ENCODE assay signal across 15 mouse cellular contexts in genomic region chr2:150673929-150674328, GRCm38 (mm10). TPM values are rescaled to one million over a fixed set of nuclear protein-coding genes. Genes with fewer than 3 reads are reported as not detected.
DNase-seq lines count a peak whose midpoint lies in the region; ATAC-seq lines count a peak whose summit lies in the region.
"Had no signal": no experiment of that assay in that cellular context is flagged by ENCODE, and none has a peak within 500 bp of the region (broad histone marks: within the 10 kb centered on the region; RNA-seq: fewer than 3 reads in every experiment).

No protein-coding gene starts in this region.

- no peak overlapping the region for H3K9ac ChIP-seq in midbrain, embryonic 12.5 days (replicated peaks)
- H3K9ac ChIP-seq in midbrain, embryonic 16.5 days (ENCODE audit: low read depth, low read length) = no peak overlapping the region
- H3K9ac ChIP-seq: limb, embryonic 15.5 days; neural tube, embryonic 12.5 days had no signal

- WGBS in midbrain, embryonic 12.5 days = 89% methylated on average over 11 of the region's 11 CpGs
- WGBS in midbrain, embryonic 16.5 days = 85% methylated on average over 11 of the region's 11 CpGs
- WGBS in macrophage (ENCODE audit: missing documents) = 2% methylated on average over 11 of the region's 11 CpGs

- H3K4me1 ChIP-seq in midbrain, embryonic 12.5 days = peaks cover 7% of the 10 kb centered on the region; the same call in 1 of the 2 replicates
- no peaks in the 10 kb centered on the region for H3K4me1 ChIP-seq in midbrain, embryonic 16.5 days (ENCODE audit: control insufficient read depth, insufficient read depth, low read length)
- H3K4me1 ChIP-seq: neural tube, embryonic 12.5 days had no signal

- H3K9me3 ChIP-seq in midbrain, embryonic 12.5 days = no peaks in the 10 kb centered on the region
- no peaks in the 10 kb centered on the region for H3K9me3 ChIP-seq in midbrain, embryonic 16.5 days (replicated peaks; ENCODE audit: control insufficient read depth, low read length, poor library complexity, severe bottlenecking)
- H3K9me3 ChIP-seq: limb, embryonic 15.5 days; neural tube, embryonic 12.5 days had no signal

- ATAC-seq in midbrain, embryonic 12.5 days (ENCODE audit: low FRiP score, low read depth) = peak; percentile 7; the same call in 1 of the 2 replicates
- ATAC-seq in midbrain, embryonic 16.5 days = no peak

- no peak overlapping the region for H3K4me3 ChIP-seq in midbrain, embryonic 12.5 days
- H3K4me3 ChIP-seq in midbrain, embryonic 16.5 days (ENCODE audit: low read depth, low read length) = no peak overlapping the region
- H3K4me3 ChIP-seq in macrophage (ENCODE audit: inconsistent target) = no peak overlapping the region
- H3K4me3 ChIP-seq: limb, embryonic 15.5 days; neural tube, embryonic 12.5 days had no signal

- no peak overlapping the region for H3K4me2 ChIP-seq in midbrain, embryonic 12.5 days (replicated peaks)
- no peak overlapping the region for H3K4me2 ChIP-seq in midbrain, embryonic 16.5 days (ENCODE audit: low read length)
- H3K4me2 ChIP-seq: limb, embryonic 15.5 days; neural tube, embryonic 12.5 days had no signal

- H3K79me2 ChIP-seq in macrophage (ENCODE audit: inconsistent target) = no peaks in the 10 kb centered on the region

- H3K27ac ChIP-seq in midbrain, embryonic 12.5 days (replicated peaks) = no peak overlapping the region
- no peak overlapping the region for H3K27ac ChIP-seq in midbrain, embryonic 16.5 days (ENCODE audit: low read length)
- peak overlapping the region; percentile 88 for H3K27ac ChIP-seq in macrophage
- H3K27ac ChIP-seq: limb, embryonic 15.5 days; neural tube, embryonic 12.5 days had no signal

- DNase-seq in adrenal gland, adult (ENCODE audit: inconsistent age in 2 of 2, low spot score in 1 of 2) = peak; percentile 25 to 38
- no peak for DNase-seq in adrenal gland, postnatal 10 days
- peak; percentile 92 for DNase-seq in splenic B cell, adult 2 months (ENCODE audit: low read depth, low spot score)
- no peak for DNase-seq in right cerebral cortex, adult 18-20 months
- no peak for DNase-seq in left cerebral cortex, postnatal 36 days (ENCODE audit: low spot score in 2 of 2)
- DNase-seq: adrenal gland, postnatal 36 days; cerebellum, postnatal 25 days; gastrocnemius, postnatal 25 days had no signal

- no peaks in the 10 kb centered on the region for H3K36me3 ChIP-seq in midbrain, embryonic 12.5 days
- no peaks in the 10 kb centered on the region for H3K36me3 ChIP-seq in midbrain, embryonic 16.5 days (ENCODE audit: control insufficient read depth, insufficient read depth, low read length)
- H3K36me3 ChIP-seq in macrophage (ENCODE audit: inconsistent target) = no peaks in the 10 kb centered on the region
- no peaks in the 10 kb centered on the region for H3K36me3 ChIP-seq in splenic B cell, adult 2 months (ENCODE audit: control insufficient read depth, insufficient read depth, low read length, poor library complexity, severe bottlenecking)
- H3K36me3 ChIP-seq: limb, embryonic 15.5 days; neural tube, embryonic 12.5 days had no signal

- H3K27me3 ChIP-seq in midbrain, embryonic 12.5 days = peaks cover 24% of the 10 kb centered on the region
- H3K27me3 ChIP-seq in midbrain, embryonic 16.5 days (ENCODE audit: control insufficient read depth, insufficient read depth, low read depth, low read length) = peaks cover 4% of the 10 kb centered on the region; the same call in 1 of the 2 replicates
- no peaks in the 10 kb centered on the region for H3K27me3 ChIP-seq in splenic B cell, adult 2 months (ENCODE audit: control insufficient read depth, insufficient read depth, low read length, poor library complexity, severe bottlenecking)
- H3K27me3 ChIP-seq: neural tube, embryonic 12.5 days had no signal

- intact Hi-C loops in left cerebral cortex, postnatal 36 days (cut with DNase I) = loop anchor here (2.0 kb wide), 1 partner anchor 115 kb away; no protein-coding TSS in a partner anchor

RNA-seq across cellular contexts. Expression of gene Acss1, which starts 5.6 kb away (rescaled TPM):
- total RNA-seq in adrenal gland, postnatal 10 days (2021) = 10 to 100 TPM; 64.7 to 68.9 TPM
- polyA plus RNA-seq in midbrain, embryonic 12.5 days (2016; fragmentation: Nextera tagmentation; extraction: Ambion mirVana) = 25.1 and 26.8 TPM in 2 replicates
- 15.6 and 20.5 TPM in 2 replicates for polyA plus RNA-seq in midbrain, embryonic 16.5 days (2015; fragmentation: Nextera tagmentation; extraction: Ambion mirVana)
- 10 to 100 TPM in 24 of 26 experiments, 1 to 10 TPM in 2; 5.4 to 77.7 (median 35.0) TPM for total RNA-seq in macrophage (2018; cell fraction: chromatin; rRNA removed)
- total RNA-seq in macrophage (2018; cell fraction: cytosol; rRNA removed) = 10 to 100 TPM; 12.7 to 34.3 (median 23.3) TPM
- total RNA-seq in macrophage (2018; cell fraction: nucleus; rRNA removed) = 10 to 100 TPM; 14.2 to 55.6 (median 31.4) TPM
- 18.0 to 26.5 TPM (median 21.7 TPM) in 3 replicates for polyA plus RNA-seq in macrophage (2018)
- 10 to 100 TPM; 18.1 to 18.5 TPM for total RNA-seq in left cerebral cortex, postnatal 36 days (2021)

RNA-seq across cellular contexts. Expression of gene Vsx1, which starts 15.2 kb away (rescaled TPM):
- total RNA-seq in adrenal gland, postnatal 10 days (2021) = not detected
- polyA plus RNA-seq in midbrain, embryonic 12.5 days (2016; fragmentation: Nextera tagmentation; extraction: Ambion mirVana) = 0.09 and 0.13 TPM in 2 replicates
- polyA plus RNA-seq in midbrain, embryonic 16.5 days (2015; fragmentation: Nextera tagmentation; extraction: Ambion mirVana) = 0.06 and 0.07 TPM in 2 replicates
- not detected for total RNA-seq in macrophage (2018; cell fraction: chromatin; rRNA removed)
- not detected for total RNA-seq in macrophage (2018; cell fraction: cytosol; rRNA removed)
- not detected for total RNA-seq in macrophage (2018; cell fraction: nucleus; rRNA removed)
- polyA plus RNA-seq in macrophage (2018) = not detected in 3 replicates
- total RNA-seq in left cerebral cortex, postnatal 36 days (2021) = under 1 TPM in 1 of 2 experiments, not detected in 1; 0.09 TPM
- total RNA-seq: adrenal gland, postnatal 36 days; gastrocnemius, postnatal 25 days had no signal
- polyA plus RNA-seq: intestine, embryonic 14.5 days; limb, embryonic 15.5 days; thymus, postnatal 0 days had no signal

Comparison
In these comparisons a context has a peak if more than half of its experiments do, and no peak if none do; other contexts are left out.
1. DNase-seq: peak in adrenal gland, adult (2 of 2) and splenic B cell, adult 2 months (single experiment); none in adrenal gland, postnatal 10 days (single experiment), right cerebral cortex, adult 18-20 months (single experiment) and left cerebral cortex, postnatal 36 days (0 of 2).